Comparison of ENCODE assay signal across 28 mouse cellular contexts in genomic region chr9:90200501-90200900, GRCm38 (mm10). TPM values are rescaled to one million over a fixed set of nuclear protein-coding genes. Genes with fewer than 3 reads are reported as not detected.
"Had no signal": no experiment of that assay in that cellular context is flagged by ENCODE, and none has a peak within 500 bp of the region (broad histone marks: within the 10 kb centered on the region; RNA-seq: fewer than 3 reads in every experiment).

No protein-coding gene starts in this region.

- ATAC-seq: forebrain, embryonic 13.5 days; forebrain, embryonic 14.5 days; forebrain, embryonic 15.5 days; forebrain, embryonic 16.5 days; forebrain, postnatal 0 days had no signal

- H3K4me1 ChIP-seq: forebrain, embryonic 10.5 days; forebrain, embryonic 12.5 days; forebrain, embryonic 13.5 days; forebrain, embryonic 15.5 days had no signal

- H3K4me3 ChIP-seq: embryonic facial prominence, embryonic 10.5 days; embryonic facial prominence, embryonic 12.5 days; embryonic facial prominence, embryonic 13.5 days; embryonic facial prominence, embryonic 15.5 days; erythroblast, embryonic 14.5 days; forebrain, embryonic 10.5 days; forebrain, embryonic 12.5 days; forebrain, embryonic 13.5 days; forebrain, embryonic 15.5 days; gastrocnemius, adult 2 months; heart, adult 2 months; heart, embryonic 10.5 days had no signal

- H3K4me2 ChIP-seq: embryonic facial prominence, embryonic 12.5 days; embryonic facial prominence, embryonic 13.5 days; embryonic facial prominence, embryonic 15.5 days; forebrain, embryonic 12.5 days; forebrain, embryonic 13.5 days; forebrain, embryonic 15.5 days had no signal

- H3K9ac ChIP-seq: embryonic facial prominence, embryonic 12.5 days; embryonic facial prominence, embryonic 13.5 days; embryonic facial prominence, embryonic 15.5 days; forebrain, embryonic 12.5 days; forebrain, embryonic 13.5 days; forebrain, embryonic 15.5 days; forebrain, postnatal 0 days had no signal

- H3K9me3 ChIP-seq: embryonic facial prominence, embryonic 10.5 days; embryonic facial prominence, embryonic 12.5 days; embryonic facial prominence, embryonic 13.5 days; embryonic facial prominence, embryonic 15.5 days; forebrain, embryonic 10.5 days; forebrain, embryonic 12.5 days; forebrain, embryonic 13.5 days; forebrain, embryonic 15.5 days; heart, embryonic 10.5 days had no signal

- DNase-seq: cerebellum, adult 9-10 months; cerebellum, adult 9-11 months; cerebellum, postnatal 10 days; cerebellum, postnatal 14 days; cerebellum, postnatal 25 days; cerebellum, postnatal 36 days; embryo, embryonic 11 days; forebrain, postnatal 0 days; gastrocnemius, adult 2 months; gastrocnemius, postnatal 10 days; gastrocnemius, postnatal 14 days; gastrocnemius, postnatal 25 days; gastrocnemius, postnatal 36 days; heart, adult 18-20 months had no signal

- H3K27ac ChIP-seq: embryonic facial prominence, embryonic 10.5 days; embryonic facial prominence, embryonic 12.5 days; embryonic facial prominence, embryonic 13.5 days; embryonic facial prominence, embryonic 15.5 days; forebrain, embryonic 10.5 days; forebrain, embryonic 12.5 days; forebrain, embryonic 13.5 days; forebrain, embryonic 15.5 days; heart, embryonic 10.5 days had no signal

- H3K27me3 ChIP-seq: embryonic facial prominence, embryonic 12.5 days; embryonic facial prominence, embryonic 13.5 days; embryonic facial prominence, embryonic 15.5 days; forebrain, embryonic 12.5 days; forebrain, embryonic 13.5 days; forebrain, embryonic 15.5 days had no signal

RNA-seq across cellular contexts. Expression of gene Adamts7, which starts 37.6 kb away (rescaled TPM):
- total RNA-seq: common myeloid progenitor, adult 5-6 weeks had no signal
